Mouse (Mus musculus) mouse embryonic stem cell (cell line): ENCODE results near the gene Gm9573.

Experiments
- in situ Hi-C, 2 experiments: fragments of 300-500 bp; cut with MboI; formaldehyde crosslinking; loops; 1 replicate in 1 of 2; 3 replicates in 1 of 2; pipeline ENCODE4 v1.14.3; 2019 to 2020; ENCODE audit warnings: low sequenced_read_pairs in 2 of 2, low pct_unique_long_range_greater_than_20kb in 1 of 2, mixed read lengths in 1 of 2; ENCODE audit not compliant: unreplicated experiment in 1 of 2

Gm9573 gene

DNA sequence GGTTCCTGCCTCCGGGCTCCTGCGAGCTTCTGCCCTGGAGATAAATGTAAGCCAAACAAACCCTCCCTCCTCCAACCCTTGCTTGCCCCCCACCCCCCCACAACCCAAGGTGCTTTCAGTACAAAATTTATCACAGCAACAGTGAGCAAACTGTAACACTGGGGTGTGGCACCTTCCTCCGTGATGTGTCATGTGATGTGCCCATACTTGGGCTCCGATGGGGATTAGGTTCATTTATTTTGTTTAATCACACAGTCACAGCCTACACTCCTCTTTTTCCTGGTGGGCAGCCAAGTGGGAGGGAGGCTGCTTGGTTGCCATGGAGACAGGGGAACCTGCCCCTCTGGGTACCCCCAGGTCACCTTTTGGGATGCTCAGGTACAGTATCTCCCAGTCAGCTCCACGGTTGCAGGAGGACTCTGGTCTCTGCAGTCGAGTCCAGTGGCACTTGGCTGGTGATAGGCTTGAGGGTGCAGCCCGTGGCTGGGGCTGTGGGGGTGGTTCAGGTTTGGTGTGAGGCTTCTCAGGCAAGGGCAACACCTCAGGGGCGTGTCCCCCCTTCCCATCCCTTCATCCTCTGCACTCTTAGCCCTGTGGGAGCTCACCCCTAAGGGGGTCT is 24.6 kb downstream of the Gm9573 start:
- in situ Hi-C loops = no loop called here

DNA sequence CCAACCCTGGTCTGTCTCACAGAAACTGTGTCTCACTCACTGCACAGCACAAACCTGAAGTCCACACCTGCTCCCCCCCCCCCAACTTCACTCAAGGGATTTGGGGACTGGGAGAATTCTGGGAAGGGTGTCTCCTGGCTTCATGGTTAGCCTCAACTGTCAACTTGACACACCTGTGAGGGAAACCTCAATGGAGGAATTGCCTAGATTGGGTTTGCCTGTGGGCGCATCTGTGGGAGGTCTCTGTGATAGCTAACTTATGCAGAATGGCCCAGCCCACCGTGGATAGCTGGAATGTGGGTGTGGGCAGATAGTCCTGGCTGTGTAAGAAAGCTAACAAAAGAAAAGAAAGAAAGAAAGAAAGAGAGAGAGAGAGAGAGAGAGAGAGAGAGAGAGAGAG is 25.2 kb downstream of the Gm9573 start, which contains the start of gene Sfta2:
Gene Sfta2, plus strand, starts transcription at position 301 of the 400 bp plus-strand sequence.
- in situ Hi-C loops = no loop called here

DNA sequence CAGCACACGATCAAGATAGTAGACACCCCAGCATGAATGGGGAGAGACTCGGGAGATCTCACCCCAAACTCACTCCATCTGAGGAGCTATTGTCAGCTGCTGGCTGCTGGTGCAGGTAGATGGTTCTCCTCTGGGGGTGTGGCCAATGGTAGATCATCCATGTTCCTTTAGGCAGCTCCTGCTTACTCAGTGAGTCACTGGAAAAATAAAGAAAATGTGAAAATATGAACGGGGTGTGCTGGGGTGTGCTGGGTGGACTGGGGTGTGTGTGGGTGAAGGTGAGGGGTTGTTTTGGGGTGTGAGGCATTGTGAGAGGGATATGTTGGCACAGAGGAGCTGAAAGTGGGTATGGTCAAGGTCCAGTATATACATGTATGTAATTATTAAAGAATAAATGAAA is 29.0 kb downstream of the Gm9573 start:
- in situ Hi-C loops = no loop called here

DNA sequence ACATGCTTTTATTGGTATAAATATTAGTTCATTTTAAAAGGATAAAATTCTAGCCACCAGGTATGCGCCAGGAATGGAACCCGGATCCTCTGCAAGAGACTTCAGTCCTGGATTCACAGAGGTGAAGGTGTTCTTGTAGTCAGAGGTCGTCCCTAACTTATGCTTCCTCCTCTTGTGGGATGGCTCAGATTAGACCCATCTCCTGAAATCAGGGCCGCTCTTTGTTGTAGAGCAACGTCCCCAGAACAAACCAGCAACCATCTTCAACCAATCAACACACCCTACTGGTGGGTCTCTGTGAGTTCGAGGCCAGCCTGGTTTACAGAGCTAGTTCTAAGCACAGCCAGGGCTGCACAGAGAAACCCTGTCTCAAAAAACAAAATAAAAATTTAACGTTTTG is 32.0 kb downstream of the Gm9573 start:
- in situ Hi-C loops = no loop called here

DNA sequence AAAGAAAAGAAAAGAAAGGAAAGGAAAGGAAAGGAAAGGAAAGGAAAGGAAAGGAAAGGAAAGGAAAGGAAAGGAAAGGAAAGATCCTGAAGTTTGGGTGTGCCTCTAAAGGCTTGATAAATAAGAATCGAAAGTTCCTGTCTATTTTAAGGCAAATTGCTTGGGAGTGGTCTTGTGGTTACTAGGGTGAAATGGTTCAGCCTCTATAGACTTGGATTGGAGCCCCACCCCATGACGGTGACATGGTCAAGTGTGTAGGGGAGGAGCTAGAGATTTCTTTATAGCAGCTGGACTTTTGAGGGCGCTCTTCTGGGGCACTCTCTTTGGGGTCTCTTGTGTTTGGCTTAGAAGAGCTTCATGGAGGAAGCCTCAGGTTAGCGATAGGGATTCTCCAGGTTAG is 32.7 kb downstream of the Gm9573 start:
- in situ Hi-C loops = no loop called here

DNA sequence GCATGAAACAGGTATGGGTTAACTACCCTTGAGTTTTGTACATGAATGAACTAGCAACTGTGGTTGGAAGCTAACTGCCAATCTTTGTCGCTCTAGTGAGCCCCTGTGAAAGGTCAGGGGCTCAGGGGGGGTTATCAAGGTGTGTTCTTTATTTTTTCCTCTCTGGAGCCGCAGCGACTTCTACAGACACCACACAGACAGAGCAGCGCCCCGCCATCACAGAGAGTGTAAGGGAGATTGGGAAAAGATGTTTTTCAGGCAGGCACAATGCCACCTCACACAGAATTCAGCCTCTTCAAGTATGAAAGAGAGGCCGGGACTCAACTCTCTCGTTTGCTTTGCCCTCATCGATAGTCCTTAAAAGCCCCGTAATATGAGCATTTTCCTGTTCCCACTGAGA is 34.3 kb downstream of the Gm9573 start:
- in situ Hi-C loops = no loop called here

DNA sequence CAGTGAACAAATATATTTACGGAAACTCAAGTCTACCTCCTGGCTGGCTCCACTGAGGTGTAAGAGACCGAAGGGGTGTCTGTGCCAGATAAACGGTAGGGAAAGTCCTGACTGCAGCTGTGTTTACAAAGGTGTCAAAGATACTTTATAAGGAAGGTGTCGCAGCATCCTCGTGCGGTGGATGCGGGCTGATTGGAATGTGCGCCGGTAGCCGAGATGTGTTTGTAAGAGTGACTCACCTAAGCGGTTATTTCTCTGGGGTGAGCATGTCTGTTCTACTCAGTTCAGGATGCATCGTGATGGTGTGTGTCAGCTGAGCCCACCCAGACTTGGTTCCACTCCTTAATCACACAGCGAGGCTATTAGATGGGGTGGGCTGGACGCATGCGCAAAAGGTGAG is 34.7 kb downstream of the Gm9573 start:
- in situ Hi-C loops = no loop called here

DNA sequence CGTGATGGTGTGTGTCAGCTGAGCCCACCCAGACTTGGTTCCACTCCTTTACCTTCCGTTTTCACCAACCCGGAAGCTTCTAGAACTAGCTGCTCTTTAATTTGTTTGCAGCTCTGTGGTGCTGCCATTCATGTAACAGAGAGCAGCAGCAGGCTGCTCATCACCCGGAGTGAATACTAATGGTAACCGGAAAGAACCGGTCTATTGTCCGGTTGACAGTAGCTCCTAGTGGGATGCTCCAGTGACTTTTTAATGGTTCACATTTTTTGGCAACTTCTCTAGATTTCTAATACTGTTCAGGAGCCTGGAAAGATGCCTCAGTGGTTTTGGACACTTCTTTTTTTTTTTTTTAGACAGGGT is 35.2 kb downstream of the Gm9573 start:
- in situ Hi-C loops = no loop called here

DNA sequence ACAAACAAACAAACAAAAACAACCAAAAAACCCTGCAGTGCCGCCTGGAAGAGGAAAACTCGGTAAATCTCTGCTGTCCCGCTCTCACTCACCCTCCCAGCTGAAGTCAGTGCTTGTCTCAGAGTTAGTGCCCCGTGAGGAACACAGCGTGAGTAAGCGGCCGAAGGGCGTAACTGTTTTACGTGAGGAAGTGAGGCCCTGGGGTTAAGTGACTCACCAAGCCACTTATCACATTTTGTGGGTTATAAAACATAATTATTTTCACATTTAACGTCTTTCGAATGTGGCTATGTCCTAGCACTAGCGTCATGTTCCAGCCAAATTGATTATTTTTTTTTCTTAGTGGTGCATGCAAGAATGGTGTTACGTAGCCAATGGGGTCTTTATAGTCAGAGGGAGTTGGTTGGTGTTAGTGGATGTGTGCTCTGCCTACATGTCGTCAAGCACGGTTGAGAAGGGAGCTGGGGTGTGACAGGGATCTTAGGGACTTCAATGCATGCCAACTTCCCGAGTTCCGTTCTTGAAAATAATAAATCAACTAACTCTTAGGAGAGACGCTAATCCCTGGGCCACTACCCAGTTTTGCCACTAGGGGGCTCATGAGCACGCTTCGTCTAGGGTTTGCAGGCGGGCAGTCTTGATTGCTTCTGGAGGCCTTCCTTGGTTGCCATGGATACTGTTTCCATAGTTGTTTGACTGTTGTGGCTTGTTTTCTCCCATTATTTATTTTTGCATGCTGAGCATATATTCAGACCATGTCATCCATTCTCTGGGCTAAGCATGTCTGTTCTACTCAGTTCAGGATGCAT is 35.8 kb downstream of the Gm9573 start:
- in situ Hi-C loops = no loop called here

DNA sequence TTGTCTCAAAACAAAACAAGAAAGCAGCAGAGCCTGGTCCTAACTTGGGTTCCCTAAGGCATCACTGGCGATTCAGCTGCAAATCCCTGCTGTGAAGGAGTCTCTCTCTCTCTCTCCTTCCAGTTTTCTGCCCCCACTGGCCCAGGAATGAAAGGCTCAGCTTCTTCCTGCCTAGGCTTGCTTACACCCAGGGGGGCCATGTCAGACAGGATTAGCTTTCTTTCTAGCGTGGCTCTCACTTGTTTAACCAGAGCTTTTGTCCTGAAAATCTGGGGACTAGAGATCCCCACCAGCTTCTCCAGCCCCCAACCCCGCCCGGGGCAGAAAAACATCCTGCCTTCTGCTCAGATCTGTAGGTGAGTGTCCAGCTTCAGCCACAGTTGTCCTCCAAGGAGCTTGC is 38.0 kb downstream of the Gm9573 start:
- in situ Hi-C loops = no loop called here

DNA sequence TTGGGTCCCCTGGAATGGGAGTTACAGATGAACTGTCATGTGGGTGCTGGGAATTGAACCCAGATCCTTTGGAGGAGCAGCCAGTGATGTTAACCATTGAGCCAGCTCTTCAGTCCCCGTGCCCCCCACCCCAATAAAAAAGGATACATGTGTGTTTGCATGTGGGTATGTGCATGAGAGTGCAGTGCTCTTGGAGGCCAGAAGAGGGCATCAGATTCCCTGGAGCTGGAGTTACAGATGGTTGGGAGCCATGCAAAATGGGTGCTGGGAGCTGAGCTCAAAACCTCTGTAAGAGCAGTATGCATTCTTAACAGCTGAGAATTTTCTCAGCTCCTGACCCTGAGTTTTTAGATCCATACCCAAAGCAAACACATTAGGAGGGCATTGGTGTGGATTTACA is 39.1 kb downstream of the Gm9573 start:
- in situ Hi-C loops = no loop called here

DNA sequence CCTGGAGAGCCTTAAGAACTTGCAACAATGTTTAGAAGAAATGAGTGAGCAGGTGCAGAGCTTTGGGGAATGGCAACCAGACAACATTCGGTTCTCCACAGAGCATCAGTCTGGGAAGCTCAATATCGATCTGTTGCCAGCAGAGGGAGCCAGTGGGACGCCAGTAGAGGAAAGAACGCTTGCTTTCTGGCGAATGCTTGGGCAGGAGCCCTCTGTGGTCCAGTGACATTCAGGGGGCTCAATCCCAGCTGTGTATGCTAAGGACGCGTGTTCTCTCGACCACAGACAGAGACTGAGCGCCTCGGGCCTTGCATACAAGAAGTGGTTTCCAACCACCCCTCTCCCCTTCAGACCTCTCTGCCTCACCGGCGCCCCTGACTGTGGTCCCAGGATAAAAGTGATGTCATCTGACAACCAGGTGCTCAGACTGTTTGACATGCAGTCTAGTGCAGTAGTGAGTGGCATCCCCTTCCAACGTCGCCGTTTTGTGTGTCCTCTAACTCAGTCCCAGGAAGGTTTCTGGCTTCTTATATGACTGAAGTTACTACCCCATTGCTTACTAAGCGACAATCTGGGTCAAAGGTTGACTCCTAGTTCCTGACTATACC is 42.0 kb downstream of the Gm9573 start:
- in situ Hi-C loops = loop anchor here in 1 of 2 experiments (5.0 kb wide), 1 partner anchor 153 kb away; no protein-coding TSS in a partner anchor

DNA sequence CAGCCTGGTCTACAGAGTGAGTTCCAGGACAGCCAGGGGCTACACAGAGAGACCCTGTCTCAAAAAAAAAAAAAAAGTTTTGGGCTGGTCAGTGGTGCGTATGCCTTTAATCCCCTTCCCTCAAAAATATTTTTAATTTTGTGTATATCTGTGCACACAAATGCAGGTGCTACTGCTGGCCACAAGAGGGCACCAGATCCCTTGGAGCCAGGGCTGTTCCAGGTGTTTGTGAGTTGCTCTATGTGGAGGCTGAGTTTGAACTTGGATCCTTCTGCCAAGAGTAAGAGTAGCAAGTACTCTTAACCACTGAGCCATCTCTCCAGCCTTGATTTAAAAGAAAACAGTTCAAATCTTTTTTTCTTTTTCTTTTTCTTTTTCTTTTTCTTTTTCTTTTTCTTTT is 43.5 kb downstream of the Gm9573 start:
- in situ Hi-C loops = loop anchor here in 1 of 2 experiments (5.0 kb wide), 1 partner anchor 154 kb away; no protein-coding TSS in a partner anchor

DNA sequence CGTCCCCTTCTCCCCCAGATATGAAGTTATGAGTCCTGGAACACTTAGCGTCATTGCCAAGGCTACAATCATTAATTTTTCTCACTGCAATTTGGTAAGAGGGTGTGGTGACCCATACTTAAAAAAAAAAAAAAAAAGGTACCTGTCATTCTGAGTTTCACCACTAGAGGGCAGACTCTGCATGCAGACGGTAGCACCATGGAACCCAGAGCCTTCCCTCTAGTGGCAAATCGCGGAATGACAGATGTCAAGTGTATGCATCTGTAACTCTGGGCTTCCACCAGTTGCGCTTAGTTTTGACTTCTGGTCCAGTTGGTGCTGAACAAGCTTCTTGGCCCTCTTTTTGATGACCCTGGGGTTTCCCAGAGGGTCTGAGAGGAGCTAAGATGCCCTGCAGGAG is 48.2 kb downstream of the Gm9573 start:
- in situ Hi-C loops = no loop called here

DNA sequence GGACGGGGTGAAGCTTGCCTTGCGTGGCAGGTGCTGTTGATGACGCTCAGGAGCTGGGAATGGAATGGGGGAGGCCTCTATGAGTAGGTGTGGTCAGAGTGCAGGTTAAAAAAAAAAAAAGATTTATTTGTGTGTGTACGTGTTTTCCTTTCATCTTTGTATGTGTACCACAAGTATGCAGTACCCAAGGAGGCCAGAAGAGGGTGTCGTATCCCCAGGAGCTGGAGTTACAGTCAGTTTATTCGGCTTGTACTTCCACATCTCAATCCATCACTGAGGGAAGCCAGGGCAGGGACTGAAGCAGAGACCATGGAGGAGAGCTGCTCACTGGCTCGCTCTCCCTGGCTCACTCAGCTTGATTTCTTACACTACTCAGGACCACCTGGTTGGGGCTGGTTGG is 55.0 kb downstream of the Gm9573 start:
- in situ Hi-C loops = no loop called here

DNA sequence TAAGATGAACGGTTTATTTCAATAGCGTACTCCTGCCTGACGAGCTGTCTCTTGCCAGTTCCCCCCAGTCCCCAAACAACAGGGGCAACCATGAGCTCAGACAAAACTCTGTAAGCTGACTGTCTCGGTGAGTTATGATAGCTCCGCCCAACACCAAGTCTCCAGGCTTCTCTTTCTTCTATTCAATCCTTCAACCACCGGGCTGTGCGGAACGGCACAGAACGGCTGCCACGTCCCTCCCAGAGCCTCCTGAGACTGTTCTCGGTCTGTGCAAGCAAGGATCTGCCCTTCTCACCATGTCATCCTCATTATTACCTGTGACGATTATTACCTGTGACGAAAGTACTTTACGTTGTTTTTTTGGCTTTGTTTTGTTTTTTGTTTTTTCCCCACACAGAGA is 55.6 kb downstream of the Gm9573 start:
- in situ Hi-C loops = no loop called here

DNA sequence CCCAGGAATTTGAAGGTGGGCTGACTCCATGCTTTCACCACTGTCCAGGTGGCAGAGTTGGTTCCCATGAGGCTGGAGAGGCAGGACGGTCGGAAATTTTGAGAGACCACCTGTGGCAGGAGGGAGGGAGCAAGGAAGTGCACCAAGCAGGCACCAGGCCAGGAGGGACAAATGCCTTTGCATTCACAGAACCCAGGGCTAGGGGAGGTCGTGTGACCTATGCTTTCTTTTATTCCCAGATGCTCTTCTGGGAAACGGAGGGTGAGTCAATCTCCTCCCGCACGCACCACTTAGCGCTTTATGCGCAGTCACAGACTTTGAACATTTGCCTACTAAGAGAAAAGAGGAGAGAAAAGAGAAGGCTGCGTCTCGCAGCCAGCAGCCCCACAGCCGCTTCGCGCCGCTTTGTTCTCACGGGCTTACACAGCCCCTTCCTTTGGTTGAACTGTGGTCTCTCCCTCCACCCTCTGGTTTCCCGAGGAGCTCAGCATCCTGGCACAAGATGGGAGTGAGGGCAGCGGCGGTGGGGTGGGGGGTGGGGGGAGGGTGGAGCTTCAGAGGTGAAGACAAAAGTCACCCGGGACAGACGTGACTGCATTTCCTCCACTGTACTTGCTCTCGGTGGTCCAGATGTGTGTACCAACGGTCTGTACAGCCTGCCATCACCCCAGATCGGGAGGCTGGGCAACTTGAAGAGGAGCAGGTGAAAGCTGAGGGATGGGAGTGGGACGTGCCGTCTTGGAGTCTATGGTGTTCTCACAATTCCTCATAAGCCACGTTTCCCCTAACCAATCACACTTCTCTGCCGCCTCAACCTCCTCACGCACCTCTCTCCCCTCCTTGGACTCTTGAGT is 57.1 kb downstream of the Gm9573 start:
- in situ Hi-C loops = no loop called here
